ENCODE assay signal across 23 mouse cellular contexts in genomic region chr8:117406081-117406480, GRCm38 (mm10).
"Had no signal": no experiment of that assay in that cellular context is flagged by ENCODE, and none has a peak within 500 bp of the region (broad histone marks: within the 10 kb centered on the region; RNA-seq: fewer than 3 reads in every experiment).

No protein-coding gene starts in this region.

- DNase-seq: kidney, adult 18-20 months; kidney, adult 9 months; kidney, postnatal 14 days; layer of hippocampus, postnatal 36 days; liver; lung, adult 18-20 months; lung, postnatal 10 days; lung, postnatal 36 days; right cerebral cortex, postnatal 25 days; thymus, adult 2 months; thymus, postnatal 14 days; thymus, postnatal 4 days had no signal

- H3K27ac ChIP-seq: limb, embryonic 10.5 days; limb, embryonic 13.5 days; liver, embryonic 12.5 days; liver, embryonic 15.5 days; lung, embryonic 15.5 days; midbrain, embryonic 10.5 days; midbrain, embryonic 13.5 days; stomach, postnatal 0 days had no signal

- ATAC-seq: intestine, embryonic 16.5 days; liver, embryonic 12.5 days; midbrain, embryonic 13.5 days; midbrain, embryonic 16.5 days had no signal

- H3K4me3 ChIP-seq: limb, embryonic 10.5 days; limb, embryonic 13.5 days; liver, embryonic 12.5 days; liver, embryonic 15.5 days; lung, embryonic 15.5 days; megakaryocyte, embryonic 14.5 days; midbrain, embryonic 10.5 days; midbrain, embryonic 13.5 days had no signal
